Mouse (Mus musculus): Measurements from ENCODE around the gene Cpn2. TPM values are rescaled to one million over a fixed set of nuclear protein-coding genes. Genes with fewer than 3 reads are reported as not detected.

Gene Cpn2
- total and polyA plus RNA-seq, 2 experiments from 2014 or later, result not detected

DNA sequence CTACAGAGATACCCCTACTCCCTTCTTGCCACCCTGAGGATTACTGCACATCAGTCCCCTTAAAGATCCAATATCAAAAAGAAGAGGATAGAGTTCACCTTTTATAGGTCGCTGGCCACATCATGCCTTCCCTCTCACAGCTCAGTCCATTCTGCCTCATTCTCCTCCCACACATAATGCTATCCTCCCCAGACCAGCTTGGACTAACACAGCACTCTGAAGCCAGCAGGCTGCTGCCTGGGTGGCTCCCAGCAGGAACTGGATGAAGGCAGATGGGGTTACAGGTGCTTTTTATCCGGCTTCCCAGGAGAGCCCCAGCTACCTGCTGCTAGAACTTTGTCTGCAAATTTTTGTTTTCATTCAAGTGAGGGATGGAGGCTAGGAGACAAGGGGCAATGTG is 51.5 kb downstream of the Cpn2 start:
- Histone ChIP-seq H3K4me2 (ENCODE audit: low read depth, low read length, poor library complexity, severe bottlenecking) (no peak overlapping the region), H3K9ac (replicated peaks; ENCODE audit: low read length, poor library complexity, severe bottlenecking) (no peak overlapping the region), H3K27ac (ENCODE audit: low read depth, low read length) (no peak overlapping the region), H3K36me3 (ENCODE audit: insufficient read depth, low read length) (no peaks in the 10 kb centered on the region), H3K27me3 (ENCODE audit: insufficient read depth, low read length) (peaks cover 11% of the 10 kb centered on the region; the same call in 1 of the 2 replicates), H3K4me1 (ENCODE audit: insufficient read depth, low read length) (no peaks in the 10 kb centered on the region), H3K9me3 (ENCODE audit: low read length) (no peaks in the 10 kb centered on the region), H3K4me3 (ENCODE audit: low read depth, low read length) (no peak overlapping the region)
- no peak for DNase-seq (ENCODE audit: low spot score)
- no peak for TF ChIP-seq CTCF (IDR thresholded peaks at IDR 0.05)
- 9% methylated on average over 2 of the region's 2 CpGs for WGBS
- ATAC-seq (ENCODE audit: low FRiP score), result no peak

GRCm38 (mm10) chr16:30213644-30214043 is 53.7 kb downstream of the Cpn2 start:
- DNase-seq (ENCODE audit: low spot score) (no peak), ATAC-seq (ENCODE audit: low FRiP score) (no peak)
- WGBS, result 42% methylated on average over 1 of the region's 1 CpGs
- H3K27ac ChIP-seq (ENCODE audit: low read depth, low read length), result no peak overlapping the region
- no peak overlapping the region for H3K4me2 ChIP-seq (ENCODE audit: low read depth, low read length, poor library complexity, severe bottlenecking)
- H3K4me3 ChIP-seq (ENCODE audit: low read depth, low read length), result no peak overlapping the region
- H3K9ac ChIP-seq (replicated peaks; ENCODE audit: low read length, poor library complexity, severe bottlenecking), result no peak overlapping the region
- H3K36me3 ChIP-seq (ENCODE audit: insufficient read depth, low read length), result no peaks in the 10 kb centered on the region
- no peak for TF ChIP-seq CTCF (IDR thresholded peaks at IDR 0.05)
- H3K9me3 ChIP-seq (ENCODE audit: low read length), result no peaks in the 10 kb centered on the region
- peaks cover 11% of the 10 kb centered on the region; the same call in 1 of the 2 replicates for H3K27me3 ChIP-seq (ENCODE audit: insufficient read depth, low read length)
- H3K4me1 ChIP-seq (ENCODE audit: insufficient read depth, low read length), result no peaks in the 10 kb centered on the region

DNA sequence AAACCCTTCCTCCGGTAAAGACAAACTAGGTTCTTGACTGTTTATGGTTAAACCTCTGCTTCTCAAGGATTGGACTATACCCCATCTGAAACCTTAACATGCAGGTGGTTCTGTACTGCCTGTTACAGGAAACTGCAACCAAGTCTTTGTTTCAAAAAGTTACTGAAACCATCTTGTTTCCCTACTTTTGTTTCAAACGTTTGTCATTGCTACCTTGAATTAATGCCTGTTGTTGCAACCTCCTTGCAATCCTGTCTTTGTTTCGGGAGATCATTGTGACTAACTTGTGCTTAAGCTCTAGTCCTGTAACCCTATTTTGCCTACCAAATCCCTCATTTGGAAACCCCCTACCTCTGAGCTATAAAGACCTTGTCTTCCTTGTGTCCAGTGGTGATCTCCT is 55.3 kb downstream of the Cpn2 start:
- Histone ChIP-seq H3K27ac (ENCODE audit: low read depth, low read length) (no peak overlapping the region), H3K4me3 (ENCODE audit: low read depth, low read length) (no peak overlapping the region), H3K4me2 (ENCODE audit: low read depth, low read length, poor library complexity, severe bottlenecking) (no peak overlapping the region), H3K9me3 (ENCODE audit: low read length) (no peaks in the 10 kb centered on the region), H3K27me3 (ENCODE audit: insufficient read depth, low read length) (0 out of 2 replicates have a peak, but pooled peaks cover 3% of the 10 kb centered on the region), H3K9ac (replicated peaks; ENCODE audit: low read length, poor library complexity, severe bottlenecking) (no peak overlapping the region), H3K36me3 (ENCODE audit: insufficient read depth, low read length) (no peaks in the 10 kb centered on the region), H3K4me1 (ENCODE audit: insufficient read depth, low read length) (no peaks in the 10 kb centered on the region)
- TF ChIP-seq CTCF (IDR thresholded peaks at IDR 0.05), result no peak
- 60% methylated on average over 3 of the region's 3 CpGs for WGBS
- no peak for DNase-seq (ENCODE audit: low spot score)
- ATAC-seq (ENCODE audit: low FRiP score), result no peak

DNA sequence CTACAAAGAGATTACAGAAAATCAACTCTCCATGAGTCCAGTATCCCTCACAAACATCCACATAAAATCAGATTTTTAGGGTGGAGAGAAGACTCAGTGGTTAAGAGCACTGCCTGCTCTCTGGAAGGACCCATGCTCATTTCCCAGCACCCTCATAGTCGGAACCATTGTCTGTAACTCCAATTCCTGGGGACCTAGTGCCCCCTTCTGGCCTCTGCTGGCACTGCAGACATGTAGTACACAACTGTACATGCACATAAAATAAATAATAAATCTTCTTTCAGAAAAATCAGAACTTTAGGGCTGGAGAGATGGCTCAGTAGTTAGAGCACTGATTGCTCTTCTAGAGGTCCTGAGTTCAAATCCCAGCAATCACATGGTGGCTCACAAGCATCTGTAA is 58.0 kb downstream of the Cpn2 start:
- DNase-seq (ENCODE audit: low spot score), result no peak
- H3K36me3 ChIP-seq (ENCODE audit: insufficient read depth, low read length), result no peaks in the 10 kb centered on the region
- no peak overlapping the region for H3K4me3 ChIP-seq (ENCODE audit: low read depth, low read length)
- H3K9me3 ChIP-seq (ENCODE audit: low read length), result no peaks in the 10 kb centered on the region
- no peaks in the 10 kb centered on the region for H3K4me1 ChIP-seq (ENCODE audit: insufficient read depth, low read length)
- 100% methylated on average over 1 of the region's 1 CpGs for WGBS
- no peak overlapping the region for H3K27ac ChIP-seq (ENCODE audit: low read depth, low read length)
- no peak overlapping the region for H3K4me2 ChIP-seq (ENCODE audit: low read depth, low read length, poor library complexity, severe bottlenecking)
- H3K9ac ChIP-seq (replicated peaks; ENCODE audit: low read length, poor library complexity, severe bottlenecking), result no peak overlapping the region
- no peak for ATAC-seq (ENCODE audit: low FRiP score)
- 0 out of 2 replicates have a peak, but pooled peaks cover 13% of the 10 kb centered on the region for H3K27me3 ChIP-seq (ENCODE audit: insufficient read depth, low read length)
- peak; percentile 28; the same call in 1 of the 2 replicates for TF ChIP-seq CTCF (IDR thresholded peaks at IDR 0.05)

DNA sequence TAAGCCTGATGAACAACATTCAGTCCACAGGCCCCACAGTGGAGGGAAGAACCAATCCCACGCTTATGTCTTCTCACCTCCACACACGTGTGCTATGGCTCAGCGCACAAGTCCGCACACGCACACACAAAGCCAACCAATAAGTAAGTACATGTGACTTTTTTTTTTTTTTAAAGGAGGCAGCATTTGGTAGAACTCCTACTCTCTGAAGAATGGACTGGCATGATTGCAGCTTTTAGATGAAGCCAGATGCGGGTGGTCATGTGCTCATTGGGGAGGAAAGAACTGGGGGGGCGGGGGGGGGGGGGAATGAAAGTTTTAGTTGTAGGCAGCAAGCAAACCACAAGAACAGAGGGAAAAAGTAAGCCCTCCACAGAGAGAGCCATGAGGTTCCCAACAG is 59.3 kb downstream of the Cpn2 start:
- no peak overlapping the region for H3K4me3 ChIP-seq (ENCODE audit: low read depth, low read length)
- ATAC-seq (ENCODE audit: low FRiP score) (no peak), DNase-seq (ENCODE audit: low spot score) (no peak)
- WGBS, result 85% methylated on average over 6 of the region's 7 CpGs
- 0 out of 2 replicates have a peak, but pooled peaks cover 13% of the 10 kb centered on the region for H3K27me3 ChIP-seq (ENCODE audit: insufficient read depth, low read length)
- H3K27ac ChIP-seq (ENCODE audit: low read depth, low read length), result no peak overlapping the region
- H3K9ac ChIP-seq (replicated peaks; ENCODE audit: low read length, poor library complexity, severe bottlenecking), result no peak overlapping the region
- H3K4me2 ChIP-seq (ENCODE audit: low read depth, low read length, poor library complexity, severe bottlenecking), result no peak overlapping the region
- no peaks in the 10 kb centered on the region for H3K36me3 ChIP-seq (ENCODE audit: insufficient read depth, low read length)
- H3K9me3 ChIP-seq (ENCODE audit: low read length), result no peaks in the 10 kb centered on the region
- no peak for TF ChIP-seq CTCF (IDR thresholded peaks at IDR 0.05)
- H3K4me1 ChIP-seq (ENCODE audit: insufficient read depth, low read length), result no peaks in the 10 kb centered on the region

DNA sequence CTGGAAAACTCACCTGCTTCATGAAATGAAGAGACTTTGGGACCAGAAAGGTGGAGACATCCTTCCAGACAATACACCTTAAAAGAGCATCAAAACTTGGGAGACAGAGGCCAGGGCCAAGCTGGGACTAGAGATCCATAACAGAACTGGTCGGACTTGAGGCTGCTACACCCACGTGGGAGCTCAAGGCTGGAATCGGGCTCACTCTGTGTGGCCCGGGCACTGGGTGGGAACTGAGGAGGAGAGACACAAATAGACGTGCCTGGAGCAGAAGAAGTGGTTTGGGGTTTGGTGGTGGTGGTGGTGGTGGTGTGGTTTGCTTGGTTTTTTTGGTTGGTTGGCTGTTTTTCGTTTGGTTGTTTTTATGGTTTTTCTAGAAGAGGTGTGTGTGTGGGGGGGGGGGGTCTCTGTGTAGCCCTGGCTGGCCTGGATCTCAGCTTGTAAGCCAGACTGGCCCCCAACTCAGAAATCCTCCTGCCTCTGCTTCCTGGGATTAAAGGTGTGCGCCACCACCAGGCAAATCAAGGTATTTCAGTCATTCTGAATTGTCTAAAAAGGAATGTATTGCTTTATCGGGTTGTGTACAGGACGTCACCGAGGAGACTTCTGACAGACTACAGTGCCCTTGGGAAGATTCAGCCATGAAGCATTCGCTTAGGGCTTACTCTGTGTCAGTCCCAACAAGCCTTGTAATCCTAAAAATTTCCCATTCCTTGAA is 60.0 kb downstream of the Cpn2 start:
- H3K36me3 ChIP-seq (ENCODE audit: insufficient read depth, low read length), result no peaks in the 10 kb centered on the region
- no peak overlapping the region for H3K9ac ChIP-seq (replicated peaks; ENCODE audit: low read length, poor library complexity, severe bottlenecking)
- 0 out of 2 replicates have a peak, but pooled peaks have one; percentile 26 for TF ChIP-seq CTCF (IDR thresholded peaks at IDR 0.05)
- ATAC-seq (ENCODE audit: low FRiP score) (no peak), DNase-seq (ENCODE audit: low spot score) (no peak)
- H3K4me1 ChIP-seq (ENCODE audit: insufficient read depth, low read length), result no peaks in the 10 kb centered on the region
- no peaks in the 10 kb centered on the region for H3K9me3 ChIP-seq (ENCODE audit: low read length)
- WGBS, result 87% methylated on average over 11 of the region's 11 CpGs
- H3K4me2 ChIP-seq (ENCODE audit: low read depth, low read length, poor library complexity, severe bottlenecking), result no peak overlapping the region
- H3K27ac ChIP-seq (ENCODE audit: low read depth, low read length), result no peak overlapping the region
- H3K27me3 ChIP-seq (ENCODE audit: insufficient read depth, low read length), result 0 out of 2 replicates have a peak, but pooled peaks cover 12% of the 10 kb centered on the region
- no peak overlapping the region for H3K4me3 ChIP-seq (ENCODE audit: low read depth, low read length)

Other genes with a start within 250 kb of the Cpn2 start
- 10.2 and 10.3 TPM in 2 replicates for gene Hes1, start 203.1 kb downstream of the Cpn2 start, total RNA-seq (2014; rRNA removed)
- 9.2 and 13.0 TPM in 2 replicates for gene Hes1, start 203.1 kb downstream of the Cpn2 start, polyA plus RNA-seq (2015; fragmentation: Nextera tagmentation; extraction: Ambion mirVana)
- 0.28 and 0.60 TPM in 2 replicates for gene Lrrc15, start 15.8 kb upstream of the Cpn2 start, total RNA-seq (2014; rRNA removed)
- 0.11 and 0.15 TPM in 2 replicates for gene Lrrc15, start 15.8 kb upstream of the Cpn2 start, polyA plus RNA-seq (2015; fragmentation: Nextera tagmentation; extraction: Ambion mirVana)
- 2.1 and 2.6 TPM in 2 replicates for gene Gp5, start 43.3 kb upstream of the Cpn2 start, total RNA-seq (2014; rRNA removed)
- 0.75 and 0.78 TPM in 2 replicates for gene Gp5, start 43.3 kb upstream of the Cpn2 start, polyA plus RNA-seq (2015; fragmentation: Nextera tagmentation; extraction: Ambion mirVana)
- gene Atp13a3, start 138.5 kb upstream of the Cpn2 start, total RNA-seq (2014; rRNA removed), result 34.1 and 40.4 TPM in 2 replicates
- gene Atp13a3, start 138.5 kb upstream of the Cpn2 start, polyA plus RNA-seq (2015; fragmentation: Nextera tagmentation; extraction: Ambion mirVana), result 4.9 and 7.2 TPM in 2 replicates

Measured in midbrain, postnatal 0 days (tissue).